Mouse (Mus musculus) cortical plate, adult 2 months (tissue): ENCODE results near the gene Ipo7.

Experiments
- CTCF ChIP-seq: fragments of 200-500 bp; IDR thresholded peaks from 2 replicates; pipeline ENCODE4 v1.5.1; 2011; ENCODE audit warnings: mild to moderate bottlenecking, control low read depth, low read length; ENCODE audit not compliant: insufficient read depth; ENCODE audit errors: extremely low read depth
- POLR2A ChIP-seq: fragments of 200-500 bp; IDR thresholded peaks from 2 replicates; pipeline ENCODE4 v1.6.1; 2011; ENCODE audit warnings: mild to moderate bottlenecking, low read length, control low read depth; ENCODE audit not compliant: insufficient read depth; ENCODE audit errors: extremely low read depth

GRCm38 (mm10) chr7:109968924-109969450 is 49.1 kb upstream of the Ipo7 start:
- TF ChIP-seq CTCF = no peak
- TF ChIP-seq POLR2A = no peak
